Mouse (Mus musculus): ENCODE results near the gene Piwil4.

Gene Piwil4

GRCm38 (mm10) chr9:14698582-14699287 is 41.8 kb downstream of the Piwil4 start:
- CTCF ChIA-PET, result interaction anchor here (0.5 to 3.8 kb wide), 129 partner anchors 8 to 809 kb away, joined by 3 to 76 read pairs (median 4); partner anchors contain the start of genes Cwc15 (in 4 of the 4), Kdm4d (in 4 of the 4) and Amotl1 (in 1 of the 4)
- POLR2A ChIA-PET, result interaction anchor here in 3 of 4 experiments (0.7 to 3.3 kb wide), 14 partner anchors 9 to 350 kb away, joined by 3 to 23 read pairs (median 4); partner anchors contain the start of genes Cwc15 (in 3 of the 3) and Kdm4d (in 3 of the 3)

- POLR2A ChIA-PET, result interaction anchor here (0.6 to 3.3 kb wide), 8 partner anchors 8 to 197 kb away, joined by 3 to 23 read pairs (median 3); partner anchors contain the start of genes Cwc15 (in 2 of the 4) and Kdm4d (in 2 of the 4)
- CTCF ChIA-PET, result interaction anchor here (0.5 to 3.8 kb wide), 51 partner anchors 9 to 1466 kb away, joined by 3 to 76 read pairs (median 6); partner anchors contain the start of genes Cwc15 (in 1 of the 4) and Kdm4d (in 1 of the 4)
Observed at GRCm38 (mm10) chr9:14697903-14698302, 42.6 kb downstream of the Piwil4 start.

GRCm38 (mm10) chr9:14689376-14690108 is 51.0 kb downstream of the Piwil4 start:
- ChIA-PET POLR2A (interaction anchor here in 2 of 4 experiments (1.1 to 1.2 kb wide), 3 partner anchors 9 to 18 kb away, joined by 3 read pairs; no protein-coding TSS in a partner anchor), CTCF (interaction anchor here in 3 of 4 experiments (1.2 to 1.6 kb wide), 3 partner anchors 9 kb away, joined by 4 to 9 read pairs (median 5); no protein-coding TSS in a partner anchor)

- CTCF ChIA-PET, result no interaction called here
- POLR2A ChIA-PET, result interaction anchor here in 1 of 4 experiments (1.8 kb wide), 1 partner anchor 9 kb away, joined by 7 read pairs; no protein-coding TSS in a partner anchor
Observed at GRCm38 (mm10) chr9:14684363-14684762, 56.2 kb downstream of the Piwil4 start.

GRCm38 (mm10) chr9:14682741-14683140 is 57.8 kb downstream of the Piwil4 start:
- POLR2A ChIA-PET, result interaction anchor here in 1 of 4 experiments (1.2 to 1.8 kb wide), 2 partner anchors 8 to 19 kb away, joined by 3 to 7 read pairs; no protein-coding TSS in a partner anchor
- CTCF ChIA-PET, result interaction anchor here in 2 of 4 experiments (1.0 to 1.4 kb wide), 2 partner anchors 16 to 17 kb away, joined by 4 read pairs; no protein-coding TSS in a partner anchor

- CTCF ChIA-PET, result interaction anchor here in 2 of 4 experiments (0.9 to 3.4 kb wide), 5 partner anchors 8 to 79 kb away, joined by 3 to 14 read pairs (median 3); no protein-coding TSS in a partner anchor
Observed at GRCm38 (mm10) chr9:14680584-14680983, 59.9 kb downstream of the Piwil4 start.

GRCm38 (mm10) chr9:14675707-14676691 is 64.5 kb downstream of the Piwil4 start:
- ChIA-PET POLR2A (interaction anchor here (0.6 to 4.4 kb wide), 22 partner anchors 8 to 825 kb away, joined by 3 to 23 read pairs (median 4); partner anchors contain the start of genes Cwc15 (in 1 of the 4) and Kdm4d (in 1 of the 4)), CTCF (interaction anchor here in 2 of 4 experiments (0.7 to 1.5 kb wide), 5 partner anchors 20 to 591 kb away, joined by 3 to 7 read pairs (median 3); no protein-coding TSS in a partner anchor)

More at GRCm38 (mm10) chr9:14680584-14680983, 59.9 kb downstream of the Piwil4 start:
- POLR2A ChIA-PET, result interaction anchor here in 3 of 4 experiments (0.6 to 1.6 kb wide), 9 partner anchors 8 to 180 kb away, joined by 3 to 7 read pairs (median 5); partner anchors contain the start of genes Cwc15 (in 1 of the 3) and Kdm4d (in 1 of the 3)

- ChIA-PET POLR2A (interaction anchor here in 3 of 4 experiments (0.6 to 4.5 kb wide), 7 partner anchors 9 to 388 kb away, joined by 3 to 23 read pairs (median 7); no protein-coding TSS in a partner anchor), CTCF (interaction anchor here in 2 of 4 experiments (0.8 to 0.9 kb wide), 2 partner anchors 20 to 151 kb away, joined by 3 to 4 read pairs; no protein-coding TSS in a partner anchor)
Observed at GRCm38 (mm10) chr9:14674506-14674905, 66.0 kb downstream of the Piwil4 start.

GRCm38 (mm10) chr9:14673109-14673508 is 67.4 kb downstream of the Piwil4 start:
- CTCF ChIA-PET, result interaction anchor here in 2 of 4 experiments (0.7 to 1.0 kb wide), 2 partner anchors 26 to 612 kb away, joined by 3 read pairs; no protein-coding TSS in a partner anchor
- POLR2A ChIA-PET, result interaction anchor here in 2 of 4 experiments (0.6 to 4.5 kb wide), 6 partner anchors 8 to 32 kb away, joined by 3 to 19 read pairs (median 4); no protein-coding TSS in a partner anchor

GRCm38 (mm10) chr9:14671965-14672364 is 68.6 kb downstream of the Piwil4 start:
- ChIA-PET CTCF (interaction anchor here in 1 of 4 experiments (0.8 to 1.4 kb wide), 2 partner anchors 8 to 26 kb away, joined by 3 to 4 read pairs; no protein-coding TSS in a partner anchor), POLR2A (interaction anchor here in 3 of 4 experiments (0.6 to 4.5 kb wide), 8 partner anchors 9 to 37 kb away, joined by 3 to 19 read pairs (median 3); partner anchors contain the start of gene Amotl1 (in 1 of the 3))

- ChIA-PET CTCF (interaction anchor here in 1 of 4 experiments (1.0 kb wide), 1 partner anchor 14 kb away, joined by 3 read pairs; no protein-coding TSS in a partner anchor), POLR2A (interaction anchor here in 1 of 4 experiments (1.1 kb wide), 1 partner anchor 15 kb away, joined by 3 read pairs; no protein-coding TSS in a partner anchor)
Observed at GRCm38 (mm10) chr9:14668382-14668781, 72.2 kb downstream of the Piwil4 start.

- POLR2A ChIA-PET, result interaction anchor here in 2 of 4 experiments (0.6 to 1.2 kb wide), 2 partner anchors 12 to 165 kb away, joined by 3 to 5 read pairs; partner anchors contain the start of gene Cwc15 (in 1 of the 2)
- CTCF ChIA-PET, result no interaction called here
Observed at GRCm38 (mm10) chr9:14666071-14666470, 74.5 kb downstream of the Piwil4 start.

GRCm38 (mm10) chr9:14663591-14663990 is 76.9 kb downstream of the Piwil4 start:
- POLR2A ChIA-PET, result interaction anchor here in 3 of 4 experiments (0.9 to 4.7 kb wide), 13 partner anchors 8 to 163 kb away, joined by 3 to 23 read pairs (median 6); partner anchors contain the start of genes Cwc15 (in 2 of the 3) and Kdm4d (in 2 of the 3)
- CTCF ChIA-PET, result interaction anchor here in 2 of 4 experiments (0.7 to 1.5 kb wide), 5 partner anchors 9 to 315 kb away, joined by 3 to 9 read pairs (median 3); no protein-coding TSS in a partner anchor

GRCm38 (mm10) chr9:14662876-14663275 is 77.7 kb downstream of the Piwil4 start:
- ChIA-PET CTCF (interaction anchor here in 2 of 4 experiments (0.7 to 1.5 kb wide), 5 partner anchors 8 to 314 kb away, joined by 3 to 9 read pairs (median 4); no protein-coding TSS in a partner anchor), POLR2A (interaction anchor here in 3 of 4 experiments (0.9 to 4.7 kb wide), 18 partner anchors 9 to 489 kb away, joined by 3 to 23 read pairs (median 6); partner anchors contain the start of genes Cwc15 (in 2 of the 3), Kdm4d (in 2 of the 3) and Amotl1 (in 1 of the 3))

GRCm38 (mm10) chr9:14662138-14662537 is 78.4 kb downstream of the Piwil4 start:
- ChIA-PET CTCF (interaction anchor here in 1 of 4 experiments (1.5 kb wide), 2 partner anchors 19 to 37 kb away, joined by 4 to 9 read pairs; no protein-coding TSS in a partner anchor), POLR2A (interaction anchor here in 3 of 4 experiments (0.5 to 4.7 kb wide), 18 partner anchors 10 to 488 kb away, joined by 3 to 23 read pairs (median 6); partner anchors contain the start of genes Cwc15 (in 2 of the 3), Kdm4d (in 2 of the 3) and Amotl1 (in 1 of the 3))

- ChIA-PET POLR2A (no interaction called here), CTCF (interaction anchor here in 1 of 4 experiments (0.6 kb wide), 1 partner anchor 16 kb away, joined by 5 read pairs; no protein-coding TSS in a partner anchor)
Observed at GRCm38 (mm10) chr9:14657926-14658325, 82.6 kb downstream of the Piwil4 start.

Data from embryonic stem cell, embryonic (primary cell).